Mouse (Mus musculus): Measurements from ENCODE around the gene Pard3b.

Gene Pard3b

GRCm38 (mm10) chr1:61747481-61747880, 108.9 kb downstream of the Pard3b start:
- no peak for DNase-seq (ENCODE audit: low spot score in 2 of 2)

DNA sequence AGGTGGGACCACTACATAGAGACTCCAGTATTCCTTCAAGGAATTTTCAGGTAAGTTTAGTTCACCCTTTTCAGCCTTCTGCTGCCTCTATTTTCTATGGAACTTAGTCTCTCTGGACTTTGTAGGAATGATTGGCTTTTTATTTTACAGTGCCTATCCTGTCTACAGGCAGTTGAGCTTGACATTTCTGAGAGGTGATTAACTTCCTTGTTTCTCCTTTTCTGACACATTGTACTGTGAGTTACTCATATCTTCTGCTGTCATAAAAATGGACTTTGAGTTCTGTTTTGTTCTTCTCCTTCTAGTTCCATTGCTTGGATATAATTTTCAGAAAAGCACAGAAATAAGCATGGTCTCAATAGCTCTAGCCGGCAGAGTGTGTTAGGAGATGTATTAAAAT, 112.4 kb downstream of the Pard3b start:
- DNase-seq (ENCODE audit: low spot score in 2 of 2) = no peak

- DNase-seq (ENCODE audit: low spot score in 2 of 2) = no peak
Measured at GRCm38 (mm10) chr1:61756771-61757170, 118.1 kb downstream of the Pard3b start.

- peak; percentile 27 to 65 for DNase-seq (ENCODE audit: low spot score in 2 of 2)
Measured at GRCm38 (mm10) chr1:61771213-61771612, 132.6 kb downstream of the Pard3b start.

- no peak for DNase-seq (ENCODE audit: low spot score in 2 of 2)
Measured at GRCm38 (mm10) chr1:61778731-61779130, 140.1 kb downstream of the Pard3b start.

GRCm38 (mm10) chr1:61779906-61780305, 141.3 kb downstream of the Pard3b start:
- peak; percentile 4 to 10 for DNase-seq (ENCODE audit: low spot score in 2 of 2)

DNA sequence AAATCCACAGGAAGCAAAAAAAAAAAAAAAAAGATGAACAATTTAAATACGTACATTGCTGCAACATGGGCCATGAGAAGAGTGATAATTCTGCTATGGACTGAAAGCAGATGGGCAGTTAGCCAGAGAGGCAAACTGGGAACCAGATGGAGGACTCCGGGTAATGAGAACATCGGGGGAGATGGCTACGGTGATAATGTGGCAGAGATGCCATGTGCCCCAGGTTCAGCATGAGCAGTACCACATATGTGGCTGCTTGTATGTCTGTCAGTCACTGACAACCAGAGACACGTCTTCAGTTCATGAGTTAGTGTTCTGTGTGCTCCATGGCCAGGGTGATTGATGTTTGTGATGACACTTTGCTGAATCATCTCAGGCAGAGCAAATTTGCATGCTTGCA, 157.7 kb downstream of the Pard3b start:
- no peak for DNase-seq (ENCODE audit: low spot score in 2 of 2)

DNA sequence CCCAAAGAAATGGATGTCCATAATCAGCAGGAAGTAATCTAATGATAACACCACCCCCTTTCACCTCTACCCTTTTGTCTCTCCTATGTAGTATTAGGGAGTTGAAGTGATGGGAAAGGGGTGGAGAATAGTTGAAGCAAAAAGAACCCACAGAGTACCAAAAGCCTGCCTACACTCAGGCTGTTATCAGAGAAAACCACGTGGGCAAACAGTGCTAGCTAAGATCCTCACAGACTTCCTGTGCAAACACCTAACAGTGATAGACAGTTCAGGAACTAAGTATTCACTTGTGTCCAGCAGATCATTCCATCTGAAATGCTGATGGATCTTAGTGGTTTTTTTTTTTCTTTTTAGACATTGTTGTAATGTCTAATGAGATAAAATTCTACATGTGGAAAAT, 181.6 kb downstream of the Pard3b start:
- DNase-seq (ENCODE audit: low spot score in 2 of 2) = no peak

DNA sequence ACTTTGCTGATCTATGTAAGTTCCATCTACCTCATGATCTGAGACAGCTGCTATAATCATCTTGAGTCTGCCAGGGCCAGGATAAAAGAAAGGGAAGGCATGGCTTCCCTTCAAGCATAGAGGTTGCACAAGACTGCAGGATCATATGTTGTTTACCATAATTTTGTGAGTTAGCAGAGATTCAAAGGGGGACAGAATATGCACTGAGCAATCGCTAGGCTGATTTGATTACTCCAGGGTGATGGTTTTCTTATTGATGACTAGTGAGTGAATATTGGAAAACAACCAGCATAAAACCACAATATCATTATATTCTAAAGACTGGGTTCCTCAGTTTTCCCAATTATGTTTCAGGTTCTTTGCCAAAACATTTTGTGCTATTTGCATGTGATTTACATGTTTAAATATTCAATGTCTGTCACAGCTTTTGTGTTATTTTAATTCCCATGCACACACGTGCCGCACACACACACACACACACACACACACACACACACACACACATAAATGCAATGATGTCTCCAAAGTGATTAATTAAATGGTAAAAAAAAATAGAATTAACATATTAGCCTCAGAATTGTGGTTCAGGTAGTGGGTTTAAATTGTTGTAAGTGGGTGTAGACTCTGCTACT, 187.1 kb downstream of the Pard3b start:
- DNase-seq (ENCODE audit: low spot score in 2 of 2) = no peak

- DNase-seq (ENCODE audit: low spot score in 2 of 2) = no peak
Measured at GRCm38 (mm10) chr1:61837006-61837544, 198.5 kb downstream of the Pard3b start.

DNA sequence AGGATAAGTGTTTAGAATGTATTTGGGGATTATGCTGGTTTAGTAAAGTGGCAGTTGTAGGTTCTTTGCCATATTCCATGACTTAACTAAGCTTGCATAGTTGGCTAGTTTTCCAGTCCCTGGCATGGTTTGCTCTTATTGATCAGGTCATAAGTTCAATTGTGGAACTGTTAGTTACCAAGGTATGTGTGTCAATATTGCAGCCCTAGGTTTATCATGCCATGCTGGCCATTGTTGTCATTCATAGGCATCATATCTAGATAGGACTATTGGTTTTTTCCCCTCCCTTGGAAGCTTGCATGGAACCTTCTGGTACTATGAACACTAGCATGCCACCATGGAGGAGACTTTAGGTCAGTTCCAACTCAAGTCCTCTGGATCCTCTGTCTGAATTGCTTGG, 208.0 kb downstream of the Pard3b start:
- DNase-seq (ENCODE audit: low spot score in 2 of 2) = no peak

DNA sequence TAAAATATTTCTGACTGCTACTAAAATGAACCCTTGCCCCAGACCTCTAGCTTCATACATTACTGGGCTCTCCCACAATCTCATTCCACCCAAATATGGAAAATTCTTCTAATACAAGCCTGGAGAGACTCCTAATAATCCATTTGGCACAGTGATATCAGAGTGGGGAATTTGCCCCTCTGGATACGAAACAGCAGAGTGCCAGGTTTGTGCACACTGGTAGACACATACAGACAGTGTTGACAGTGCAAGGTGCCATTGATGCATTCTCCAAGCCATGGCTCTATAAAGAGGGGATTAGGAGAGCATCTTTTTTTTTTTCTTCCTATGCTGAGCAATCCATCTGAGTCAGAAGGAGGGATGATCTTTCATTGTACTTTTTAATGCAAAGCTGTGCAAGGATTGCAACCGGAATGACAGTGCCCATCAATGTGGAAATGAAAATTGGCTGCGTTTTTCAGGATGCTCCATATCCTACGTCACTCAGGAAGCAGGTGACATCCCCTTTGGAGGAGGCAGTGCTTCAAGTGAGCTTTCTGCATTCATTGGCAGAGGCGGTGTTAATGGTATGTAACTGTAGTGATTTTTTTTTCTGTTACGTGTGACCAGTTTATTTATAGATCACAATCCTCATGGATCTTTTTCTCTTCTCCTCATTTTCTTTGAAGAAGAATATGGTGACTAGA, 210.5 kb downstream of the Pard3b start:
- no peak for DNase-seq (ENCODE audit: low spot score in 2 of 2)

DNA sequence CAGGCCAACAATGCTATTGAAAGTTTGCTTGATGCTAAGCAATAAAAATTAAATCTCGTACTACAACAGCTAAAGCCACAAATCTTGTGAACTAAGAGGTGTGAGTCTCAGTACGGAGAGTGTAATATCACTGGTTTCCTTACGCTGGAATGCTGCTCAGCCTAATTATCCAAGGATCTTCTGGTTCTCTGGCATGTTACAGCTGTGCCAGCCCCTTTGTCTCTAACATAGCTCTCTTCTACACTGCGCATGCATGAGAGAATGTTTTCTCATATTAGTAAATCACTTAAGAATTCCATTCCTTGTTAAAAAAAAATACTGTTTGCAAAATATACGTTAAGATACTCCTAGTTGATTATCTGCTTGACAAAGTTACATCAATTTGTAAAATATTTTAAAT, 211.8 kb downstream of the Pard3b start:
- no peak for DNase-seq (ENCODE audit: low spot score in 2 of 2)

DNA sequence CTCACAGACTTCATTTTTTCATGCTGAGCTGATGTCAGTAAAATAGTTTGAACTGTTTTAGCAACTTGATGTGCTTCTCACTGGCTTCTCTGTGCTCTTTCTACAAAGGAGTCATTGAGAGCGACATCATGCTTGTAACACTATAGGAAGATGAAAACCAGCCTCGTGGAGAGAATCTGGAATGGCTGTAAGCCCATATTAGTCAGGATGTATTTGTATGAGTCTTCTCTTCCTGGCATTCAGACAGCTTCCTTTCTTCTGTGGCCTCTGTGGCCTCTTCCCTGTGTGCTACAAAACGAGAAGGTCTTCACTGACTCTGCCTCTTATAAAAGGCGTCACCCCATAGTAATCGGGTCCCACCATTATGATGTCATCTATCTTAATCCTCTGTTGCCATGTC, 212.6 kb downstream of the Pard3b start:
- no peak for DNase-seq (ENCODE audit: low spot score in 2 of 2)

- no peak for DNase-seq (ENCODE audit: low spot score in 2 of 2)
Measured at GRCm38 (mm10) chr1:61867286-61868082, 228.9 kb downstream of the Pard3b start.

DNA sequence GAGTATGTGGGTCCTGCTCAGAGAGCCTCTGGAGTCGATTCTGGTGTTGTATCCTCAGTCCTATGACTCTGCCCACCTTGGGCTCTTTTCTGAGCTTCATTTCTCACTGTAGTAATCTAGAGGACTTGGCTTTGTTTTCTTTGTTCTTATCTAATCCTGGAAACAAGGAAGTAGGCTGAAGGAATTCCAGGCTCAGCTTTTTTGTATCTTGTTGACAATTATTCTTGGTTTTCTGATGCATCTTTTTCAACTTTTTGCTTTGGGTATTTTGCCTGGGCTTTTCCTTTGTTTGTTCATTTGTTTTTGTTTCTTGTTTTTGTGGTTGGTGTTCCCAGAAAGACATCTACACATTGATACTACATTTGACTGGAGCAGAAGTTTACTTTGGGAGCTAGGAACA, 236.3 kb downstream of the Pard3b start:
- DNase-seq (ENCODE audit: low spot score in 2 of 2) = no peak

GRCm38 (mm10) chr1:61879706-61880470, 241.3 kb downstream of the Pard3b start:
- no peak for DNase-seq (ENCODE audit: low spot score in 2 of 2)

DNA sequence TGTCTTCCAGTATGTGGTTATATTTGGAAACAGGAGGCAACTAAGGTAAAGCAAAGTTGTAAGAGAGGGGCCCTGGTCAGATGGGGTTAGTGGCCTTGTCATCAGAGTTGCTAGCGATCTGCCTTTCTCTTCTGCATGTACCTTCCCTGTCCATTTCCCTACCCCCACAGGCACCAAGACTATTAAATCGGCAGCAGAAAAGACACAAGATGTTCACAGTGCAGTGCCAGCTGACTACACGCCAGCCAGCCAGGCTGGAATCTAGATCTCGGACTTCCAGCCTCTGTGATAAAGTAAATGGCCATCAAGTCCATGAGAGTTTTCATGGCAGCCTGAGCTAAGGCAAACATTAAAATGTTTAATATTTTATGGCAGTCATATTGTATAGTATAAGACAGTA, 257.4 kb downstream of the Pard3b start:
- DNase-seq (ENCODE audit: low spot score in 2 of 2) = no peak

DNA sequence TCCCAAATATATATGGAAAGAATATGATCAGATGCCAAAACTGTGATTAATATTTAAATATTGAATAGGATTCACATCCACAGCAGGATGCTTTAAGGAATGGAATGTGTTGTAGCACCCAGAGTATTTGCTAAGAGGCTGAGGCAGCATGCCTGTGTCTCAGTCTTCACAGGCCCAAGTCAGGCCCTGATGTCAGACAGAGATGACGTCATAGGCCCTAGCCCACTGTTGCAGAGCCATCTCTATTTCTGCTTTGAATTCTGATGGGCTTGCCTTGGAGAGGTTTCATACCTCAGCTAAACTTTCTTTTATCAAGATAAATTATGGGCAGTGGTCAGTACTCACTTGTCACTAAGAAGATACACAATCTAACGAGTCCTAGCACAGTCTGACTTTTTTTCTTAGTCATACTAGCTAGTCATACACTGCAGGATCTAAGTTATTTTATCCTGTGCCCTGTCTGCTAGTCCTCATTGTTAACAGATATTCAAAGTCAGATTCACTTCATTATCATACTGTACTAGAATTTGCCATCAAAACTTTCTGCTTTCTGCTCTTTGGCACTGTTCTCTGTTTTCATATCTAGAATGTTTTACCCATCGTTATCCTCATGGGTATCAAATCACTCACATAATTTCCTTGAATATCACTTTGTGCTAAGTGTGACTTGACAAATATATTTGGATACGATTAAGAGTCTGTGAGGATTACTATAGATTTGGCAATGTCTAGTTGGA, 264.8 kb downstream of the Pard3b start:
- no peak for DNase-seq (ENCODE audit: low spot score in 2 of 2)

GRCm38 (mm10) chr1:61904036-61904435, 265.4 kb downstream of the Pard3b start:
- DNase-seq (ENCODE audit: low spot score in 2 of 2) = peak in 1 of 2 experiments; percentile 10

DNA sequence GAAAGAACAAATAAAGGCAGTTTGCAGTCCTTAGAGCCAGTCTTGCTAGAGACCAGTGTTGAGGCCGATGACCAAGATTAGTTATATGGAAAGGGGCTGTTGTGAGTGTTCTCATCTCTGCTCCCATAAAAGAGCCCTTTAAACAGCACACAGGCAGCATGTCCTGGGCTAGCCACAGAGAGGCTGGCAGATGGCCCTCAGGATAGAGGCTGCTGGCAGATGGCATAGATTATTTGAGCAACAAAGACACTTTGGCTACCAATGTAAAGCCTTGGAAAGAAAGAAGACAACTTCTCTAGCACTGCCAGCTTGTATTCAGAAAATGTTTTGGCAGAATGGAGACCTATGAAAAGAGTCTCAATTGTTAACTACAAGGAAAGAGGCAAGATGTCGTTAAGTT, 274.3 kb downstream of the Pard3b start:
- no peak for DNase-seq (ENCODE audit: low spot score in 2 of 2)
